Mouse (Mus musculus): ENCODE measurements around the gene Cchcr1.

The Cchcr1 gene

DNA sequence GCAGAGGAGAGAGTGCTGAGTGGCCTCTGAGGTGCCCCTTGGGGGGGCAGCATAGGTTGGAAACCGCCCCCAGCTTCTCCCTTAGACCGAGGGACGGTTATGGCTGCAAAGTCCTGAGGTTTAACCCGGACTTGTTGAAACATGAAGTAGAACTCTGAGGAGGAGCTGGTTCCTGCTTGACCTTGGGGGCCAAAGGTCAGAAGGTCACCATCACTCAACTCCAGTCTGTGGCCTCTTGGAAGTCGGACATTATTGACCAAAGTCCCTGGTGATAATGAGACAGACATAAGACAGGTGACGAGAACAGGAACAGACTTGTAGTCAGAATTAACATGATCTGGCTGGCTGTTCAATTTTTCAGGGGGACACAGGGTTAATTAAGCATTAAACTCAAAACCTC lies 2.1 kb upstream of the Cchcr1 start:
- no peak for DNase-seq (ENCODE audit: low read depth, low spot score)

- peak; percentile 61 for DNase-seq (ENCODE audit: low read depth, low spot score)
These were observed 824 bp upstream of the Cchcr1 start for GRCm38 (mm10) chr17:35515911-35516640.

GRCm38 (mm10) chr17:35517526-35517925 lies 626 bp downstream of the Cchcr1 start:
- DNase-seq (ENCODE audit: low read depth, low spot score) = no peak

GRCm38 (mm10) chr17:35524354-35524753 lies 7.5 kb downstream of the Cchcr1 start:
- DNase-seq (ENCODE audit: low read depth, low spot score) = no peak

- DNase-seq (ENCODE audit: low read depth, low spot score) = peak; percentile 40
These were observed 9.7 kb downstream of the Cchcr1 start for GRCm38 (mm10) chr17:35526644-35527043.

DNA sequence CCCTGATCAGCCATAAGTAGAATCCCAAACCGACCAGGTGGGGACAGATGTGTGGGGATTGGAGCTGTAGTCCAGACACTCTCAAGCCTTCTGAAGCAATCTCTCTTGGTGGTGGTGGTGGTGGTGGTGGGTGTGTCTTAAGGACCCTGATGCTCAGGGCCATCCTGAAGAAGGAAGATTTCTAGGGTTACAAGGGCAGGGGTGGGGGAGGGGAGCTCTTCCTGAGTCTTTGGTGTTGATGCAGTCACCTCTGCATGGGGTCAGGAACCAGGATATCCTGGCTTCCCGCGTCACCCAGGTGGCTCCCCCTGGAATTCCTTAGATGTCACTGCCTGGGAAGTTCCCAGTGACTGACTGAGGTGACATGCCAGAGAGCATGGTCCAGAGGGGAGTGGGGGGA lies 15.5 kb downstream of the Cchcr1 start:
- no peak for DNase-seq (ENCODE audit: low read depth, low spot score)

DNA sequence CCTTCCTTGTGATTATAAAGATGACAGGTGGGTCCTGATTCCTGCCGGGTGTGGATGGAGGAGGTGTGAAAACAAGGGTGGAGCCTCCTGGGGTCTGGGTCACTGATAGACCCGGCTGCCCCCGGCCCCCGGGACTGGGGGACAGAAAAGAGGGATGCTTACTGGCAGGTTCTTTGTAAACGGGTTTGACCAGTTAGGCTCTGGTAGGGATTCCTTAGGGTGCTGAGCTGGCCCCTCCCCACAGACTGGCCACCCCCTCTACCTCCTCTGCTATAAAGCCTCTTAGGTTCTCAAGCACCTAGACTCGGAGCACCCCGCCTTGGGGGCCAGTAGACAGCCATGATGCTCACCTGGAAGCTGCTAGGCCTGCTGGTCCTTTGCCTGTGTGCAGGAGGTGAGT lies 16.0 kb downstream of the Cchcr1 start, which contains the start of gene Psors1c2:
Gene Psors1c2, plus strand, starts transcription at position 301 of the 400 bp plus-strand sequence.
- no peak for DNase-seq (ENCODE audit: low read depth, low spot score)

GRCm38 (mm10) chr17:35534343-35534742 lies 17.4 kb downstream of the Cchcr1 start:
- DNase-seq (ENCODE audit: low read depth, low spot score) = peak; percentile 70

- DNase-seq (ENCODE audit: low read depth, low spot score) = no peak
These were observed 20.5 kb downstream of the Cchcr1 start for GRCm38 (mm10) chr17:35537421-35537820.

DNA sequence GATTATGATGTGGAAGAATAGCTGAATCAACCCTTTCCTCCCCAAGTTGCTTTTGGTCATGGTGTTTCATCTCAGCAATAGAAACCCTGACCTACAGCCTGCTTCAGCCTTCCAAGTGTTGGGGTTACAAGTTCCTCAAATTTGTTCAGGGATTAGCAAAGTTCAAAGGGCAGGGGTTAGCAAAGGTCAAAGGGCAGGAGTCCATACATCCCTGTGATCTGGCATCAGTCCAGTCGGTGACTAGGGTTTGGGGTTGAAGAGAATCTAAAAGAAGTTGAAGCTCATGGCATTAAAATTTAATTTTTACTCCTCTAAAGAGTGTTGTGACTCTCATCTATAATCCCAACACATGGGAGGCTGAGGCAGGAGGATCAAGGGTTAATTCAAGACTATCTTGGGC lies 21.6 kb downstream of the Cchcr1 start:
- DNase-seq (ENCODE audit: low read depth, low spot score) = no peak

DNA sequence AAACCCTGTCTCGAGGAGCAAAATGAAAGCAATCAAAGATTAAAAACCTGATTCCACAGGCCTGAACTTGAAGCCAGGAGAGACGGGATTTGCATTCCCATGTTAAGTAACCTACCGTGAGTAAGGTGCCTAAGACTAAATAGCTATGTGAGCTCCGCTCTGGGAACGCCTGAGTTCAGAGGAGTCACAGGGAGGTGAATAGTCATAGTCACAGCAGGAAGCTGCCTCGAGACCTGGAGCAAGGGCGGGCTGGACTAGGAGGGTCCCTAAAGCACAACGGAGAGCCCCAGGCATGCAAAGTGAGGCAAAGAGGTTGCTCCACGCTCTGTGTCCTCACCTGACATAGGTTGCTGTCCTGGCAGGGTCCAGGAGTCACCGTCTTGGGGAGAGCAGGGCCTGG lies 22.6 kb downstream of the Cchcr1 start:
- no peak for DNase-seq (ENCODE audit: low read depth, low spot score)

- no peak for DNase-seq (ENCODE audit: low read depth, low spot score)
These were observed 26.0 kb downstream of the Cchcr1 start for GRCm38 (mm10) chr17:35542761-35543411.

DNA sequence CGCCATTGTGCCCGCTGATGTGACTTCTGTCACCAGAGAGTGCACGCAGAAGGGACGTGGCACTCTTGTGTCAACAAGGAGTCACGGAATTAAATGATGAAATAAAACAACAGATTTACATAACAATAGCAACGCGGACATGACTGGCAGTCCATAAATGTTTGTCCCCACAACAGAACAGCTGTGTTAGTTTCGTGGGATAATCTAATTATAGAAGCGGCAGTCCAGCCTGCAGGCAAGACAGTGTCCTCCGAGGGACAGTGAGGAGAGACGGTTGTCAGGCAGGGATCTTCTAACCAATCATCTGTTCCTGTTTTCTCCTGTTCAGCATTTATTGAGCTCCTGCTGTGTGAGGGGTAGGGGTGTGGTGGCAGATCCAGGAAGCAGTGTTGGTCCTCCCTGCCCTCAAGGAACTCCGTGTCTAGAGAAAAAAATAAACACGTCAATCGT lies 26.5 kb downstream of the Cchcr1 start:
- DNase-seq (ENCODE audit: low read depth, low spot score) = no peak

DNA sequence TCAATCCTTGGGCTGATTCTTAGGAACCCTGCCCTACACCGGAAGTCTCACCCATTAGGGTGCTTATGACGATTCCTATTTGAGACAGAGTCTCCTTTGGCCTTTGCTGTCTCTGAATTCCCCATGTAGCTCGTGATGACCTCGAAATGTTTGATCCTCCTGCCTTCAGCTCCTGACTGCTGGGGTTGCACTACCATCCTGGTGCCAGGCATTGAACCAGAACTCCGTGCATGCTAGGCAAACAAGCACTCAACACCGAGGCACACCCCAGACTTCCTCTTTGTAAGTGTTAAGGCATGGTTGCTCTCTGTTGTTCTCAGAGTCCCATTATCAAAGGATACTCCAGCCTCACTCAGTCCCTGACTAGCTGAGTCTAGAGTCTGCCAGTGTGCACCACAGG lies 27.1 kb downstream of the Cchcr1 start:
- no peak for DNase-seq (ENCODE audit: low read depth, low spot score)

GRCm38 (mm10) chr17:35544680-35545079 lies 27.8 kb downstream of the Cchcr1 start:
- peak; percentile 40 for DNase-seq (ENCODE audit: low read depth, low spot score)

DNA sequence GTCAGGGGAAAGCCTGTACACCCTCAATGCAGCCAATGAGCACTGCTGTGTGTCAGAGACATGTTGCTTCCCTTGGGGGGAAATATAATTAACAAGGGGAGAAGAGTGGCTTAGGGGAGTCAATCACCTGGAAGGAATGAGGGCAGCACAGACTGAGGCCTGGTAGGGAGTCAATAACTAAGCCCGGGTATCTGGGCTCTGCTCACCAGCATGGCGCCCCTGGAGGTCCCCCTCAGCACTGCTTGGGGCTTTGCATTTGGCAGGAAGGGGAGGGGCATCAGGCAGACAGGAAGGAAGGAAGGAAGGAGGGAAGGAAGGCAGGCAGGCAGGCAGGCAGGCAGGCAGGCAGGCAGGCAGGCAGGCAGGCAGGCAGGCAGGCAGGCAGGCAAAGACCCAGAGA lies 30.6 kb downstream of the Cchcr1 start:
- DNase-seq (ENCODE audit: low read depth, low spot score) = no peak

DNA sequence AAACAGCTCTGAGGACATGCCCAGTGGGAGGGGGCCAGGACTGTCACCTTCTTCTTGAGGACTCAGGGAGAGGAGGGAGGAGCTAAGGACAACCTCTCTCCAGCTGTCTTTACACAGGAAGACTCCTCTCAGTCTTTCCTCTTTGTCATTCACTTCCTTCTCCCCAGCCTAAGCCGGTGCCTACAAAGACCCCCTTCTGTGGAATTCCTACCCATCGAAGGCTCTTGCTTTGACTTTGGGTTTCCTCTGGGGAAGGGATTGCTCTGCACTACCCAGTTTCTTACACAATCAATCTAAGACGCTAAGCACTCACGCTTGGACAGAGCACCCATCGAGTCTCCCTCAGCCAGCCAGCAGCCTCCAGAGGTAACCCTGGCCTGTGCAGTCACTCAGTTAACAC lies 31.7 kb downstream of the Cchcr1 start:
- no peak for DNase-seq (ENCODE audit: low read depth, low spot score)

DNA sequence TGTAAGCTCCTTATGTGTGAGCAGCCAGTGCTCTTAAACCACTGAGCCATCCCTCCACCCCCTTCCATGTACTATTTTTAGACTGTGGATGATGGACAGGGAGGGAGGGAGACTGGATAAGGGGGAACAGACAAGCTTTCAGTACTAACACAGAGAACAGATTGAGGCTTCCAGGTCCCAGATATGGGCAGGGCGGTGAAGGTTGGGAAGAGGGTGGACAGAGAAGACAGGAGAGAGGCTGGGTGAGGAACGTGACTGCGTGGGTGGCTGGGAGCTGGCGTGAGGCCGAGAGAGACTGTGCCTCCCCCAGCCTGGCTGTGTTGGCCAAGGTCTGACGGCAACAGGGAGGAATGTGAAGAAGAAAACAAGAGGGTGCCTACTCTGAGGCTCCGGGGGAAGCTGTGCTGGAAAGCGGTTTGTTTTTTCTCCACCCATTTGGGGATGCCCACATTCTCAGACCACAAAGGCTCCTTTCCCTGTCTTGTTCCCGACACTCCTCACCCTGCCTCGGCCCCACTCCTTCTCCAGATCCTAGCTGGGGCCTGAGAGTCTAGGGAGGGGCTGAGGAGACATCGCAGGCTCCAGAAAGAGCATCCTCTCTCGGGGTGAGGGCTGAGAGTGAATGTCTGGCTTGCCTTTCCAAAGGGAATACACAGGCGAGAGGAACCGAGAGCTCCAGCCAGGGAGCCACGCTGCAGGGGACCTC lies 32.7 kb downstream of the Cchcr1 start:
- no peak for DNase-seq (ENCODE audit: low read depth, low spot score)

- DNase-seq (ENCODE audit: low read depth, low spot score) = no peak
These were observed 33.2 kb downstream of the Cchcr1 start for GRCm38 (mm10) chr17:35550143-35550494.

DNA sequence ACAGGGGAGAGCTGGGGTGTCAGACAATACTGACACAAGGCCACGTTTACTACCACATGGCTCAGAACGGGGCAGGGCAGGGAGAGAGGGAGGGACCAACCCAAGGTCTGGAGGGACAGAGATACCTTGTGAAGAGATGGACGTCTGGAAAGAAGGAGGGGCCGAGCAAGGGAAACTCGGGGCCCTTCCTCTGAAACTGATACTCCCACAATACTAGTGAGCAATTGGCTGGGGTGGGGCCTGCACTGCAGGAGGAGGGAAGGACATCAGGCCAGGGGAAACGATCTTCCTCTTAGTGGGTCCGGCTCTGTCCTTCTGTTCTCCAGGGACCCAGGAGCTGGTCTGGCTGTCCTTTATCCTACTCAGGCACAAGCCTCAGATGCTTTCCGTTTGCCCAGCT lies 34.0 kb downstream of the Cchcr1 start:
- DNase-seq (ENCODE audit: low read depth, low spot score) = no peak

DNA sequence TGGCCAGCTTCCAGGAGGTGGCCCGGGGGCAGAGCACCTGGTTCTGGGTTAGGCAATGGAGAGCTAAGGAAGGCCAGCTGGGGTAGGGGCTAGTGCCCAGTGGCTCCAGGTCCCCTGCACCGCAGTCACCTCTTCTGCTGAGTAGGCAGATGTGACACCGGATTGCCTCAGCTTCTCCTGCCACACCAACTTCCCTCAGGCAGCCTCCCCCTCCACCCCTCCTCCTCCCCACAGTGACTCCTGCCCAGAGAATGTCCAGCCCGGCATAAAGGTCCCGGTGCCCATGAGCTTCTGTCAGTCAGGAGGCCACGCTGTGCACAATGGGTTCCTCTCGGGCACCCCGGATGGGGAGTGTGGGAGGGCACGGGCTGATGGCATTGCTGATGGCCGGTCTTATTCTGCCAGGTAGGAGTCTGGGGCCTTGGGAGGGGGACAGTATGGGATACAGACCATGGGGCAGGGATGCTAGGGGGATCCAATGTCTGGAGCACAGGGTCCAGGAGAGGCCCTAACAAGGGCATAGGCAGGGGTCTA lies 35.0 kb downstream of the Cchcr1 start, which contains the start of gene Cdsn:
Gene Cdsn, plus strand, starts transcription at position 248 of the 534 bp plus-strand sequence.
- DNase-seq (ENCODE audit: low read depth, low spot score) = no peak

GRCm38 (mm10) chr17:35554321-35554720 lies 37.4 kb downstream of the Cchcr1 start:
- no peak for DNase-seq (ENCODE audit: low read depth, low spot score)

Measured in CD4-positive helper T cell, adult 2 months (primary cell).